Mouse (Mus musculus) heart, embryonic 12.5 days (tissue): ENCODE measurements around the gene Sestd1. TPM values are rescaled to one million over a fixed set of nuclear protein-coding genes. Genes with fewer than 3 reads are reported as not detected.

Experiments
- ATAC-seq: fragments of 200-750 bp; cut with Nextera tagmentation; 2 replicates; pipeline ENCODE4 v1.8.0; 2017; ENCODE audit warnings: moderate TSS enrichment, moderate library complexity; ENCODE audit not compliant: insufficient number of reproducible peaks, low FRiP score
- H3K27ac ChIP-seq: fragments of 300-500 bp; sonication (generic); 2 replicates; pipeline ENCODE4 v1.5.1; 2016; ENCODE audit warnings: mild to moderate bottlenecking, moderate library complexity; ENCODE audit not compliant: poor library complexity, severe bottlenecking
- H3K27me3 ChIP-seq: fragments of 300-500 bp; sonication (generic); replicated peaks from 2 replicates; pipeline ENCODE4 v1.6.1; 2016; ENCODE audit warnings: mild to moderate bottlenecking, moderate library complexity
- H3K36me3 ChIP-seq: fragments of 300-500 bp; sonication (generic); 2 replicates; pipeline ENCODE4 v1.6.1; 2016; ENCODE audit warnings: mild to moderate bottlenecking, moderate library complexity
- H3K4me1 ChIP-seq: fragments of 300-500 bp; sonication (generic); replicated peaks from 2 replicates; pipeline ENCODE4 v1.6.1; 2016; ENCODE audit warnings: mild to moderate bottlenecking
- H3K4me2 ChIP-seq: fragments of 300-500 bp; sonication (generic); 2 replicates; pipeline ENCODE4 v1.6.1; 2016; ENCODE audit warnings: mild to moderate bottlenecking, moderate library complexity
- H3K4me3 ChIP-seq: fragments of 300-500 bp; sonication (generic); 2 replicates; pipeline ENCODE4 v1.5.1; 2016; ENCODE audit warnings: mild to moderate bottlenecking
- H3K9ac ChIP-seq: fragments of 300-500 bp; sonication (generic); 2 replicates; pipeline ENCODE4 v1.6.1; 2016; ENCODE audit warnings: mild to moderate bottlenecking, moderate library complexity
- H3K9me3 ChIP-seq: fragments of 300-500 bp; sonication (generic); replicated peaks from 2 replicates; pipeline ENCODE4 v1.6.1; 2016; ENCODE audit warnings: mild to moderate bottlenecking, moderate library complexity
- WGBS: fragments of 180-500 bp; shearing (Covaris S2); methylation state at CpG from one replicate; pipeline ENCODE4 v1.1.7; 2016; 5-methylcytosine and 5-hydroxymethylcytosine counted together
- polyA plus RNA-seq: library from polyadenylated mRNA; unstranded; fragments of >200 nt; fragmentation: Nextera tagmentation; extraction: Ambion mirVana; gene quantifications from 2 replicates; pipeline ENCODE4 v1.2.1, GENCODE M21; 2016

Sestd1 gene
- polyA plus RNA-seq, 1 experiment from 2014 or later = 12.5 TPM

DNA sequence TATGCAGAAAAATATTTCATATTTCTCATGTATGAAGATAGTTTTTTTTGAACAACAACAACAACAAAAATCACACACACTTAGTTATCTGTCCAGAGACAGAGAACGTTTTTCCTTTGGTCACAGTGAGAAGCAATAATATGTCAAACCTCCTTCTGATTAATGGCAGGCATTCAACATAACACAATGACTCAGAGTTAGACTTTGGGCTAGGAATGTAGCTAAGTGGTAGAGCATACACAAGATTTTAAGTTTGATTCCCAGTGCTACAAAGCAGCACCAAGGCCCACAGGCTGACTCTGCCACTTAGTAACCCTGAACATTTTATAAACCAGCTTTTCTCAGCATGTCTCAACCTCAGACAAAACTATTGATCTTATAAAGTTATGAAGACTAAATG is 145.5 kb downstream of the Sestd1 start:
- Histone ChIP-seq H3K9me3 (no peaks in the 10 kb centered on the region), H3K27ac (no peak overlapping the region), H3K4me3 (no peak overlapping the region), H3K4me2 (no peak overlapping the region), H3K27me3 (no peaks in the 10 kb centered on the region), H3K9ac (no peak overlapping the region), H3K36me3 (peaks cover 20% of the 10 kb centered on the region), H3K4me1 (peaks cover 30% of the 10 kb centered on the region)
- no peak for ATAC-seq
- 42% methylated on average over 1 of the region's 1 CpGs for WGBS

DNA sequence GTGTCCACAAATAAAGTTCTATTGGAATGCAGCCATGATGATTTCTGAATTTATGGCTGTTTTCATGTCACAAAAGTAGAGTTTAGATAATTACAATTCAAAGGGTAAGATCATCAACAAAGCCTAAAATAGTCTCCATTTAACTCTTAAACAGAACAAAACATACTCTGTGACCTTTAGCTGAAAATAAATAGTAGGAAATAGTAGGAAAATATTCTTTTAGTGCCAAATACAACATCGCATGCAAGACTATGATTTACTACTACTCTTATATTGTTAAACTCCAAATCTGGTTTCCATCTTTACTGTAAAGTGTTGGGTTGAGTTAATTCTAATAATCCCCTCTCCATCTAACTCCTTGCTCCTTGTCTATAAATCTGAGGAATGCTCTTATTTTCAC is 147.0 kb downstream of the Sestd1 start:
- 100% methylated on average over 1 of the region's 1 CpGs for WGBS
- Histone ChIP-seq H3K27ac (no peak overlapping the region), H3K27me3 (no peaks in the 10 kb centered on the region), H3K36me3 (peaks cover 20% of the 10 kb centered on the region), H3K4me1 (peaks cover 25% of the 10 kb centered on the region), H3K9ac (no peak overlapping the region), H3K4me2 (no peak overlapping the region), H3K9me3 (no peaks in the 10 kb centered on the region), H3K4me3 (no peak overlapping the region)
- no peak for ATAC-seq

Other genes starting within 250 kb of the Sestd1 start
- gene Ccdc141, start 110.0 kb downstream of the Sestd1 start, polyA plus RNA-seq = 191 and 206 TPM in 2 replicates